Mouse (Mus musculus) midbrain, embryonic 10.5 days (tissue): ENCODE data around the gene 9130230L23Rik. TPM values are rescaled to one million over a fixed set of nuclear protein-coding genes. Genes with fewer than 3 reads are reported as not detected.

Experiments used
- DNase-seq: peaks from one replicate; pipeline ENCODE4 v3.0.0-alpha.2; 2017; ENCODE audit warnings: low spot score
- H3K27ac ChIP-seq: fragments of 300-500 bp; sonication (generic); replicated peaks from 2 replicates; pipeline ENCODE4 v1.5.1; 2016; ENCODE audit warnings: mild to moderate bottlenecking
- H3K27me3 ChIP-seq: fragments of 300-500 bp; sonication (generic); 2 replicates; pipeline ENCODE4 v1.6.1; 2016; ENCODE audit warnings: low read depth, mild to moderate bottlenecking; ENCODE audit not compliant: poor library complexity, severe bottlenecking
- H3K36me3 ChIP-seq: fragments of 300-500 bp; sonication (generic); 2 replicates; pipeline ENCODE4 v1.6.1; 2016; ENCODE audit warnings: mild to moderate bottlenecking, moderate library complexity
- H3K4me1 ChIP-seq: fragments of 300-500 bp; sonication (generic); 2 replicates; pipeline ENCODE4 v1.6.1; 2016
- H3K4me3 ChIP-seq: fragments of 300-500 bp; sonication (generic); 2 replicates; pipeline ENCODE4 v1.5.1; 2016; ENCODE audit warnings: mild to moderate bottlenecking, moderate library complexity
- H3K9me3 ChIP-seq: fragments of 300-500 bp; sonication (generic); replicated peaks from 2 replicates; pipeline ENCODE4 v1.6.1; 2016; ENCODE audit warnings: mild to moderate bottlenecking
- WGBS: fragments of 180-500 bp; shearing (Covaris S2); methylation state at CpG from one replicate; pipeline ENCODE4 v1.1.7; 2016; 5-methylcytosine and 5-hydroxymethylcytosine counted together
- polyA plus RNA-seq: library from polyadenylated mRNA; unstranded; fragments of >200 nt; fragmentation: Nextera tagmentation; extraction: Ambion mirVana; gene quantifications from 2 replicates; pipeline ENCODE4 v1.2.1, GENCODE M21; 2016

The 9130230L23Rik gene
- not detected in 2 replicates for polyA plus RNA-seq

GRCm38 (mm10) chr5:66004134-66004925 is at the start of gene 9130230L23Rik:
9130230L23Rik (minus strand) TSS chr5:66004285.
- H3K27me3 ChIP-seq: 0 out of 2 replicates have a peak, but pooled peaks cover 3% of the 10 kb centered on the region
- no peak for DNase-seq
- 0 out of 2 replicates have a peak, but pooled peaks cover 8% of the 10 kb centered on the region for H3K4me1 ChIP-seq
- H3K27ac ChIP-seq: no peak within 1 kb of the TSS
- H3K36me3 ChIP-seq: no peaks in the 10 kb centered on the region
- H3K9me3 ChIP-seq: no peaks in the 10 kb centered on the region
- H3K4me3 ChIP-seq: no peak within 1 kb of the TSS
- WGBS: 71% methylated on average over 14 of the region's 14 CpGs

- Histone ChIP-seq H3K36me3 (no peaks in the 10 kb centered on the region), H3K4me1 (no peaks in the 10 kb centered on the region), H3K27ac (no peak overlapping the region), H3K27me3 (no peaks in the 10 kb centered on the region), H3K4me3 (no peak overlapping the region), H3K9me3 (no peaks in the 10 kb centered on the region)
- WGBS: 94% methylated on average over 20 of the region's 20 CpGs
- DNase-seq: no peak
Measured at GRCm38 (mm10) chr5:66052777-66053548, 48.9 kb upstream of the 9130230L23Rik start.

- 89% methylated on average over 5 of the region's 5 CpGs for WGBS
- Histone ChIP-seq H3K9me3 (no peaks in the 10 kb centered on the region), H3K27me3 (no peaks in the 10 kb centered on the region), H3K27ac (no peak overlapping the region), H3K4me3 (no peak overlapping the region), H3K4me1 (no peaks in the 10 kb centered on the region), H3K36me3 (no peaks in the 10 kb centered on the region)
- DNase-seq: no peak
Measured at GRCm38 (mm10) chr5:66050841-66051240, 46.8 kb upstream of the 9130230L23Rik start.

- Histone ChIP-seq H3K27ac (no peak overlapping the region), H3K4me1 (no peaks in the 10 kb centered on the region), H3K36me3 (no peaks in the 10 kb centered on the region), H3K9me3 (no peaks in the 10 kb centered on the region), H3K4me3 (no peak overlapping the region), H3K27me3 (no peaks in the 10 kb centered on the region)
- WGBS: 89% methylated on average over 3 of the region's 3 CpGs
- no peak for DNase-seq
Measured at GRCm38 (mm10) chr5:66046356-66046755, 42.3 kb upstream of the 9130230L23Rik start.

- no peak for DNase-seq
- H3K4me3 ChIP-seq: no peak overlapping the region
- no peaks in the 10 kb centered on the region for H3K4me1 ChIP-seq
- no peaks in the 10 kb centered on the region for H3K9me3 ChIP-seq
- 90% methylated on average over 3 of the region's 3 CpGs for WGBS
- H3K27ac ChIP-seq: no peak overlapping the region
- no peaks in the 10 kb centered on the region for H3K27me3 ChIP-seq
- H3K36me3 ChIP-seq: no peaks in the 10 kb centered on the region
Measured at GRCm38 (mm10) chr5:66043897-66044296, 39.8 kb upstream of the 9130230L23Rik start.

GRCm38 (mm10) chr5:66042651-66043340 is 38.7 kb upstream of the 9130230L23Rik start:
- Histone ChIP-seq H3K27ac (no peak overlapping the region), H3K4me1 (no peaks in the 10 kb centered on the region), H3K27me3 (no peaks in the 10 kb centered on the region), H3K4me3 (no peak overlapping the region), H3K36me3 (no peaks in the 10 kb centered on the region), H3K9me3 (no peaks in the 10 kb centered on the region)
- DNase-seq: no peak
- WGBS: 49% methylated on average over 10 of the region's 10 CpGs

- DNase-seq: no peak
- 92% methylated on average over 7 of the region's 7 CpGs for WGBS
- H3K9me3 ChIP-seq: no peaks in the 10 kb centered on the region
- H3K27ac ChIP-seq: no peak overlapping the region
- H3K4me1 ChIP-seq: no peaks in the 10 kb centered on the region
- H3K27me3 ChIP-seq: no peaks in the 10 kb centered on the region
- H3K4me3 ChIP-seq: no peak overlapping the region
- no peaks in the 10 kb centered on the region for H3K36me3 ChIP-seq
Measured at GRCm38 (mm10) chr5:66040744-66041279, 36.7 kb upstream of the 9130230L23Rik start.

GRCm38 (mm10) chr5:66039813-66040212 is 35.7 kb upstream of the 9130230L23Rik start:
- H3K4me3 ChIP-seq: no peak overlapping the region
- 96% methylated on average over 2 of the region's 2 CpGs for WGBS
- DNase-seq: no peak
- H3K36me3 ChIP-seq: no peaks in the 10 kb centered on the region
- no peaks in the 10 kb centered on the region for H3K27me3 ChIP-seq
- H3K27ac ChIP-seq: no peak overlapping the region
- H3K4me1 ChIP-seq: no peaks in the 10 kb centered on the region
- H3K9me3 ChIP-seq: no peaks in the 10 kb centered on the region

GRCm38 (mm10) chr5:66037066-66037465 is 33.0 kb upstream of the 9130230L23Rik start:
- Histone ChIP-seq H3K9me3 (no peaks in the 10 kb centered on the region), H3K27me3 (no peaks in the 10 kb centered on the region), H3K27ac (no peak overlapping the region), H3K4me1 (no peaks in the 10 kb centered on the region), H3K4me3 (no peak overlapping the region), H3K36me3 (no peaks in the 10 kb centered on the region)
- DNase-seq: no peak
- 78% methylated on average over 6 of the region's 6 CpGs for WGBS

GRCm38 (mm10) chr5:66036440-66037054 is 32.5 kb upstream of the 9130230L23Rik start:
- DNase-seq: no peak
- Histone ChIP-seq H3K27ac (no peak overlapping the region), H3K27me3 (no peaks in the 10 kb centered on the region), H3K4me3 (no peak overlapping the region), H3K36me3 (no peaks in the 10 kb centered on the region), H3K9me3 (no peaks in the 10 kb centered on the region), H3K4me1 (no peaks in the 10 kb centered on the region)
- 42% methylated on average over 7 of the region's 7 CpGs for WGBS

GRCm38 (mm10) chr5:66034375-66035195 is 30.5 kb upstream of the 9130230L23Rik start:
- Histone ChIP-seq H3K4me1 (no peaks in the 10 kb centered on the region), H3K27ac (no peak overlapping the region), H3K4me3 (no peak overlapping the region), H3K9me3 (no peaks in the 10 kb centered on the region), H3K27me3 (no peaks in the 10 kb centered on the region), H3K36me3 (no peaks in the 10 kb centered on the region)
- WGBS: 64% methylated on average over 14 of the region's 14 CpGs
- DNase-seq: no peak
